Mouse (Mus musculus): ENCODE results near the gene Cbfa2t2. TPM values are rescaled to one million over a fixed set of nuclear protein-coding genes. Genes with fewer than 3 reads are reported as not detected.

Gene Cbfa2t2
- total RNA-seq, 2 experiments from 2014 or later: 12.8 to 15.9 TPM

DNA sequence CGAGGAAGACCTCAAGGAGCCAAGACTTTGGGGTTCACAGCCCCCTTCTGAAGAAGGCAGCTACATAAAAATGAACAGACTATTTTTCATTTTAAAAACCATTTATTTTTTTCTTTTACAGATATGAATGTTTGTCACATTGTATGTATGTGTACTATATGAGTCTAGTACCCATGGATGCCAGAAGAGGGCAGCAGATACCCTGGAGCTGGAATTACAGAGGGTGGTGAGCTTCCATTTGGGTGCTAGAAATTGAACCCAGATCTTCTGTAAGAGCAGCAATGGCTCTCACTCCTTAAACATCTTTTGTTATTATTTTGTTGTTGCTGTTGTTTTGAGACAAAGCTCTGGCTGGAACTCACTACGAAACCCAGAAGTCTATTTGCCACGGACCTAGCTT lies 10.8 kb upstream of the Cbfa2t2 start:
- DNase-seq: no peak

DNA sequence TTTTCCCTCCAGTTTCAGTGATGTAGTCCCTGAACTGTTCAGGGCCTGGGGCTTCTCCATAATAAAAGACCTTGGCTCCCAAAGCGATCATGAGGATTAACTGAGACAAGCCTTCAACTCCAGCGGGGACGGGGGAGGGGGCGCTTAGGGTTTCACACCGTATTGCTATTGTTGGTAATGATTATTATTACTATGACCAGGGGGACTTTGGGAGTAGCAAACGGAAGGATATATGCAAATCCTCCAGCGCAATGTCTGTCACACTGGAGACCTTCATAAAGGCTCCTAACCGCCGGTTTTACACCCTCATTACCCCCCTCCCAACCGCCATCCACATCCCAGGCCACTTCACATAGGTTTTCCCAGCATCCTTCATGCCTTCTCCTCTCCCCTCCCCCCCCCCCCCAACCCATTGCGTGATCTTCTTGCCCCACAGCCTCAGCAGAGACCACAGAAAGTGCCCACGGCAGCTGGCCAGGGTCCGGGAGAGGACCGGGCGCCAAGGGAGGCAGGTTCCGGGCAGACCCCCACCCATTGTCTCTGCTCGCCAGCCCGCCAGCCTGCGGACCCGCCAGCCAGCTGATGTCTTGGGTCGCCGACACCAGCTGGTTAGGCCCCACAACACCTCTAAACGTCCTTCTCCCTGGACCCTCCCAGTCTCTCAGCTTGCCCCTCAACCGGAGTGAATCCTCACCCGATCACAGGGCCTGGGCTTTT lies 9.9 kb upstream of the Cbfa2t2 start:
- DNase-seq: no peak

DNA sequence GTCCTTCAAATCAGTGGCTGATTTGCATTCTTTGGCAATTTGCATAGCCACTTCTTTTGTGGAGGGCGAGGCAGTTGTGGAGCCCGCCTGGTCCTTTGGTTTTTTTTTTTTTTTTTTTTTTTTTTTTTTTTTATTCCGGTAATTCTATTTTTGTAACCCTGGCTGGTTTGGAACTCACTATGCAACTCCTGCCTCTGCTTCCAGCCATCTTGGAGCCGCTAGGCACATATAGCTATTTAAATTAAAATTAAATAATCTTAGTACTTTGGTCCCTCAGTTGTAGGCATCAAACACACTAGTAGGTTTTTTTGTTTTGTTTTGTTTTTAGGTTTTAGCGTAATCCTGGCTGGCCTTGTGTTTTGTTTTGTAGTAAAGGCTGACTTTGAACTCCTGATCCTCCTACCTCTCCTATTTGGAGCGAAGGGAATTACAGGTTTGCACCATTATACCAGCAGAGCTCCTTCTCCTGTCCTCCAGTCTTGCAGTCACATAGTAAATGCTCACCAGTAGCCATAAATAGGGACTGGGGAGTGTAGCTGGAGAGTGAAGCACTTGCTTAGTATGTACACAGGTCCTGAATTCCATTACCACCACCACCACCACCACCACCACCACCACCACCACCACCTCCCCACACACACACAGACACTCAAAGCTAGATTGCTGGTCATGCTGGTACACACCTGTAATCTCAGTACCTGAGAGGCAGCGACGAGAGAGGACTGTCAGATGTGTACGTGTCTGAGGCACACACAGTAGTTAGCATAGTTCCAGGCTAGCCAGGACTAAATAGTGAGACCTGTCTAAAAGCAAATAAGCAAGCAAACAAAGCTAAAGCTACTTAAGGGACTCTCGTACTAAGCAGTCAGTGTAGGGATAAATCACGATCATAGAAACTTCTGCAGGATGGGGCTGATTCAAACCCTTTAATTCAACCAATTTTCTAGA lies 9.1 kb upstream of the Cbfa2t2 start:
- DNase-seq: no peak

DNA sequence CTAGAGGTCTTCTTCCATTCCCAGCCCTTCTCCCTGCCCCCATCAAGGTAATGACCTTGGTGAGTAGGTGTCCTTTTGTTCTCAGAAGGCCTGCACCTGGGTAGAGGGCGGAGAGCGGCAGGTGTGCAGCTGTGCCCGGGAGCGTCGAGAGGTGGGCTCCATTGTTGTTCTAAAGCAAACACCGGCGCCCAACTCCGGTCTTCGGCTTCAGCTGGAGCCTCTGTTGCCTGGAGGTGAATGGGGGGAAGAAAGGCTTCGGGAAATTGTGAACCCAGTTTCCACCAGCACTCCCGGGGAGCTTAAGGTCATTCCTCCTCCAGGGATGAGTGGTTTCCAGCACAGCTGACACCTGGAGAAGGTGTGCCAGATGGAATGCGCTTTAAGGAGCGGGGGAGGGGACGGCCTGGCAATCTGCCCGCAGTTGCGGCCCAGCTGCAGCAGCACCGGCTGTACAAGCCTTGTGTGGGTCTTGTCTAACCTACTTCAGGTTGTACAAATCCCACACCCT lies 8.4 kb upstream of the Cbfa2t2 start:
- no peak for DNase-seq

DNA sequence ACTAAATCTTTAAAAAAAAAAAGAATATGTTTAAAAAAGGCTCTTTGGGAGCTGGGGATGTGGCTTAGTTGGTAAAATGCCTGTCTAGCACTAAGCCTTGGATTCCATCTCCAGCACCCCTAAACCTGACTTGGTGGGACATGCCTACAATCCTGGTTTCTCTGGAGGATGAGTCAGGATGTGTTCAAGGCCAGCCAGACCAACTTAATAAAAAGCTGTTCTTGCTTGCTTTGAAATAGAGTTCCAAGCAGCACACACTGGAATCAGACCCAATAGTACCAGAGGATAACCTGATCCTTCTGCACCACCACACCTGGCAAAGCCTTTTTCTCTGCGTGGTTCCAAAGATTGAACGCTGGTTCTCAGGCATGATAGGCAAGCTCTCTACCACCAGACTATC lies 5.7 kb upstream of the Cbfa2t2 start:
- no peak for DNase-seq

DNA sequence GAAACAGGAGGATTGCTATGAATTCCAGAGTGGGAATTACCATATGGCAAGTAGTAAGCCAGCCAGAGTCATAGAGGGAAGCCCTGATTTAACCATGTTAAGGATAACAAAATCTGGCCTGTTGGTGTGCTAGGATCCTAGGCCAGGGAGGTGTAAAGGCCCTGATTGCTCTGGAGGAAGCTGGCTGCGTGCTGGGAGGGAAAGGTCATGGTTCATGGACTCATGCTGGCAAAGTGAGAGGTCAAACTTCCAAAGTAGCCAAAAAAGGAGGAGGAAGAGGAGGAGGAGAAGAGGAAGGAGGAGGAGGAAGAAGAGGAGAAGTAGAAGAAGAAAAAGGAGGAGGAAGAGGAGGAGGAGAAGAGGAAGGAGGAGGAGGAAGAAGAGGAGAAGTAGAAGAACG lies 3.6 kb upstream of the Cbfa2t2 start:
- DNase-seq: no peak

DNA sequence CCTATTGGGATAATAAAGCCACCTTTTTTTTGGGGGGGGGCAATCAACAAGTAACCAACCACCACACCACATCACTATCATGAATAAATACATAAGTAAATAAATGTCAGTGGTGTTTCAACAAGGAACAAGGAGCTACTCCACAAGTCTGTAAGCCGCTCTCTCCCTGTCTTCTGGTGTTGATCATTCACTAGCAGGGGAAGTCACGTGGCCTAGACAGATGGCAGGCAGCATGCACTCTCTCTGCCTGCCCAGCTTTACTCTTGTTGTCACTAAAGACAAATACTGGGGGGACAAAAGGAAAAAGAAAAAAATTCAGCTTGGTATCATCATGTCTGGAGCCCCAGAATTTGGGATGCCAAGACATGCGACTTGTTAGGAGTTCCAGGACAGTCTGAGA lies 2.9 kb upstream of the Cbfa2t2 start:
- no peak for DNase-seq

DNA sequence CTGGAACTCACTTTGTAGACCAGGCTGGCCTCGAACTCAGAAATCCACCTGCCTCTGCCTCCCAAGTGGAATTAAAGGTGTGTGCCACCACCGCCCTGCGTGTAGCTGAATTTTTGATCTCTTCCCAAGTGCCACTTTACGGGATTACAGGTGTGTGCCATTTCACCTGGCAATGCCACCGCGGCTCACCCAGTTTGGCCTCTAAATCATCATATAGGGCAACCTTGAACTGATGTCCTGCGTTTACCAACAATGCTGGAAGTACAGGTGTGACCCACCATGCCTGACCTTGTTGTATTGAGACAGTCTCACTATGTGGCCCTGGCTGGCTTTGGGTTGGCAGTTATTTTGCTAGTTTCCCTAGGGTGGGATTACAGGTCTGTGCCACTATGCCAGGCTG lies 1.6 kb upstream of the Cbfa2t2 start:
- DNase-seq: no peak

DNA sequence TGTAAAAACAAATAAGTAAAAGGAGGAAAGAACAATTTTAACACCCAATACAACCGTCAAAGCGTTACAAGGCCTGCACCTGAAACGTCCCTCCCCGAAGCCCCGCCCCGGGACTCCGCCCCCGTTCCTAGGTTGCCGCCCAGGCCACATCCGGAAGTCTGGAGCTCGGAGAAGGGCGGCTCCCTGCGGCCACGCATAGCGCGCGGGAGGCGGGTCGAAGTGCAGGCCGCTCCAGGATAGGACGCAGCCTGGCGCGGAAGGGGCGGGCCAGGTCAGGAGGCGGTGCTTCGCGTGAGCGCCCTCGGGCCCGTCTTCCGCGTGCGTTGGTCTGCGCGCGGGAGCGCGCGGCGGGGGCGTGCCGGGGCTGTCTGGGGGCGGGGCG lies 214 bp upstream of the Cbfa2t2 start:
- DNase-seq: peak; percentile 98 to 99

DNA sequence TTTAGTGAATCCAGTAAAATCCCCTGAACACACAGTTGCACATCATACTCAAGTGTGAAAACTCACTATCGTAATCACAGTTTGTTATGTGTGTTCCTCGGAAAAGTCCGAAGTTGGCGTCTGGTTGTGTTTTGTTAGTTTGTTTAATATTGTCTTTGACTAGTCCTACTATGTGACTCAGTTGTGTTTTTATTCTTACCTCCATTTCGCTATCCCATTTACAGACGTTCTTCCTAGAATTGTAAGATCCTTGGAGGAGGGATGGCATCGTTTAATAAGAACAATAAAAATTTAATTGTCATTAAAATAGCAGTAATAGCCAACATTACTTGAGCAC lies 878 bp downstream of the Cbfa2t2 start:
- DNase-seq: no peak

DNA sequence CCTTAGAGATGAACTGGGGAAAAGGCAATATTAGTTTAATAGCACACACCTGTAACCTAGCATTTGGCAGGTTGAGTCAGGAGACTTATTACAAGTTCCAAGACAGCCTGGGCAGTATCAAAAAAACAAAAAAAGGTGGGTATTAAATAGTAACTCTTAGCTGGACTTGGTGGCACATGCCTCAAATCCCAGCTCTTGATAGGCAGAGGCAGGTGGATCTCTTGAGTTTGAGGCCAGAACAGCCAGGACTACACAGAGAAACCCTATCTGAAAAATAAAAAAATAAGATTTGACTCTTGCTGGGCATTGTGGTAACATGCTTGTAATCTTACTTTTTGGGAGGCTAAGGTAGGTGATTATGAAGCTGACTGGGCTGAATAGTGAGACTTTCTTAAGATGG lies 4.2 kb downstream of the Cbfa2t2 start:
- no peak for DNase-seq

DNA sequence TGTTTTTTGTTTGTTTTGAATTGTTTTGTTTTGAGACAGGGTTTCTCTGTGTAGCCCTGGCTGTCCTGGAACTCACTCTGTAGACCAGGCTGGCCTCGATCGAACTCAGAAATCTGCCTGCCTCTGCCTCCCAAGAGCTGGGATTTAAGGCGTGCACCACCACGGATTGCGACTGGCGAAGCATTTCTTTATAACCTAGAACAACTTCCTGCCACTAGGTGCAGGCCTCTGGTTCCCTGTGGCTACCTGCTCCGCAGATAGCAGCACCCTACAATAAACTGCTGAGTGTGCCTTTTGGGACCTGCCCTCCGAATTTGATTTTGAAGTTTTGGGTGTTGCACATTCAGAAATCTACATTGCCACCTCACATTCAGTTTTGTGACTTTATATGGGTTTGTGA lies 11.5 kb downstream of the Cbfa2t2 start:
- no peak for DNase-seq

DNA sequence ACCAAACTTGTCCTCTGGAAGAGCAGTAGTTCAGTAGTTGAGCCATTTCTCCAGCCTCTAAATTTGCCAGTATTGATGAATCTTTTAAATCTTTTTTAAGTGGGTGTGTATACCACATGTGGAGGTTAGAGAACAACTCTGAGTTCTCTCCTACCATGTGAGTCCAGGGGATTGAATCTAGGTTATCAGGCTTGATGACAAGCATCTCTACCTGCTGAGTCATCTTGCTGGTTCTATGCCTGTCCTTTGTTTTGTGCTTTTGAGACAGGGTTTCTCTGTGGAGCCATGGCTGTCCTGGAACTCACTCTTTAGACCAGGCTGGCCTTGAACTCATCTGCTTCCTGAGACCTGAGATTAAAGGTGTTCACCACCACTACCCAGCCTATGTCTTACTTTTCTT lies 12.4 kb downstream of the Cbfa2t2 start:
- no peak for DNase-seq

DNA sequence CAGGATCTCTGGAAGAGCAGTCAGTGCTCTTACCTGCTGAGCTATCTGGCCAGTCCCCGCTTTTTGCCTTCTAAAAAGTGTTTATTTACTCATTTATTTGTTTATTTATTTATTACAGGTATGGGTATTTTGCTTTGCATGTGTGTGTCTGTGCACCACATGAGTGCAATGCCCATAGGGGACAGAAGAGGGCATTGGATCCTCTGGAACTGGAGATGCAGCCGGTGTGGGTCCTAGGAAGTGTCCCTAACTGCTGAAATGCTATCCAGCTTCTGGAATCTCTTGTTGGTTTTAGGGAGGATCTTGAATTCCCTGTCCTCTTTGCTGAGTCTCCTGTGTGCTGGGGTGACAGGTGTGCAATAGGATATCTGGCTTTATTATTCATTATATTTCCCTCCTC lies 16.7 kb downstream of the Cbfa2t2 start:
- no peak for DNase-seq

DNA sequence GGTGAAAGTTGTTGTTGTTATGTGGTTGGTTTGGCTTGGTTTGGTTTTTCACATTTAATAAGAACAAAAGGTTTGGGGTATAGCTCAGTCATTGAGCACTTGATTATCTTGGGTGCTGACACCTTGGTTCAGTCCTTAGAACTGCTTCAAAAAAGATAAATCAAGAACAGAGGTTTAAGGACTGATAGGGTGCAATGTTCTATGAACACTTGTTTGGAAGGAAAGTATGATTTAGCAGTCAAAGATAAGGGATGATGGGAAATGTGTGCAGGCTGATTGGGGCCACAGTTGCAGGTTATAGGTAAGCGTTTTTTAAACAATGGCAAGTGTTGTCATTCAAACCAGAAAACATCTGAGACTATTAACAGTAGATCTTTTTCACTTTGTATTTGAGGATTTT lies 17.8 kb downstream of the Cbfa2t2 start:
- no peak for DNase-seq

DNA sequence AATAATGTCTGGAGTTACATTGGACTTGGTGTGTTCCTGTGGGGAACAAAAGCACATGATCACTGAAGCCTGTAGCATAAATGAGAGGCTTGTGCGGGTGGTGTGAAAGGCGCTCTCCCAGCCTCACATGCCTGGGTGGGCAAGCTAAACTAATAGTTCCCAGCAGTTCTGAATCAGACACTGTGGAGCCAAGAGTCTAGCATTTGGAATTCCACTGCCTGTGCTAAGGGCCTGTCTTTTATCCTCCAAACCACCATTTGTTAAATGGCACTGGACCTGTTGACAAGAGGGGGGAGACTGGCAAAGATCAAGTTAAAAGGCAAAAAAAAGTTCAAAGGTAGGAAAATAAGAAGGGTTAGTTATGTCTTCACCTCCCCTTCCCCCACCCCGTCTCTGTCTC lies 18.3 kb downstream of the Cbfa2t2 start:
- peak in 1 of 2 experiments; percentile 22 for DNase-seq

DNA sequence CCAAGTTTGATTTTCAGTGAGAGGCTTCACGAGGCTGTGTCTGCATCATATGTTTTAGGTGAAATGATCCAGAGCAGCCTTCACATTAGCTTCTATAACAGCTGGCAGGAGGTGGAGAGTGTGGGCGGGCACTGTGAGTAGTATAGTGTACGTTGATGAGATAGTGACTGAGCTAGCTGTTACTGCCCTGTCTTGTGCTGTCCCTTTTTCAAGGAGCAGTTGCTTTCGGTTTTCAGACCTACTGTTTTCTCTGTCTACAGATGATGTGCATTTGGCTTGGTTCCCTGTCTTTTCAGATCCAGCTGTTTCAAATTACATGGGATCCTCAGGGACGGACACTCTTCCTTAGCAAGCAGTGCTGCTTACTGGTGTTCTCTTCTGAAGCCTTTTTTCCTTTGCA lies 19.5 kb downstream of the Cbfa2t2 start:
- DNase-seq: peak; percentile 68 to 79

DNA sequence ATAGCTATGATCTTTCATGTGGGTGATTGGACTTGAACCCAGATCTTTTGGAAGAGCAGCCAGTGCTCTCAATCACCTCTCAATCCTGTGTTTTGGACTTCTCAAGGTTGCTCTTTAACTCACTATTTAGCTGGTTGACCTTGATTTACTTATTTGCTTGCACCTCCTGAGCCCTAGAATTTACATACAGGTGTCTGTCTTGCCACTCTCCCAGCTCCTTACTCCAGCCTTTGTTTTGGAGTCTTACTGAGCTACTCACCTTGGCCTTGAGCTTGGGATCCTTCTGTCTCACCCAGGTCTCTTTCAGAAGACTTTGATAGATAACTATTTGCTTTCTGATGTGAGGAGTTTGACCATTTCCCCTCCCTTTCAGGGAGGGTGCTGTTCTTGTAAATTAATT lies 20.3 kb downstream of the Cbfa2t2 start:
- DNase-seq: no peak

DNA sequence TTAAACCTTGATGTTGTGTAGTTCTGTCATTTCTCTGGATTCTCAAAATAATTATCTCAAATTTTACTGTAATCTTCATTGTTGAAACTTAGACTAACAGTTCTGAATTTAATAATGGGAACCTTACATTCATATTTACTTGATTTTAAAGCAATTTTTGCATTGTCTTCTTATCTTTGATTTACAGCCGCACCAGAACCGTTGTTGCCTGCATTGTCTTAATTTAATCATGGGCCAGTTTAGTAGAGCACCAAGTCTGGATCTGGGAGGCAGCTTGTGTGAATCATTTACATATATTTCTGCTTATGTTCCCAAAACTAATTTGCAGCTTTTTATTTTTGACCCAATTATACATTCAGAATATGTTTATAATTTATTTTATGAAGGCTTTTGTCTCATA lies 23.0 kb downstream of the Cbfa2t2 start:
- no peak for DNase-seq

DNA sequence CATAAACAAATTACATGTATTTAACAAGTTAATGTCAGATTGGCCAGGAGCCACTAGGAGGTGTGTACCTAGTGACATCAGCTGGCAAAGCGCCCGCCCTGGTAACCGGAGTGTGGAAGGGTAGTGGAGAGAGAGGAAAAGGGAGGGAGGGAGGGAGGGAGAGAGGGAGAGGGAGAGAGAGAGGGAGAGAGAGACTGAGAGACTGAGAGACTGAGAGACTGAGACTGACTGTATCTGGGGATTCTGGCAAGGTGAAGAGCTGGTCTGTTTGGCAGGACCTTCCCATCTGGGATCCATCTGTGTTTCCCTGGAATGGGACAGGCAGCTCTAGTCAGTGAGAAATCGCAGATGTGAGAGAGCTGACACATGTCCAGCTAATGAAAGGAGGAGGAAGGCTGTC lies 23.6 kb downstream of the Cbfa2t2 start:
- peak; percentile 75 to 87 for DNase-seq

DNA sequence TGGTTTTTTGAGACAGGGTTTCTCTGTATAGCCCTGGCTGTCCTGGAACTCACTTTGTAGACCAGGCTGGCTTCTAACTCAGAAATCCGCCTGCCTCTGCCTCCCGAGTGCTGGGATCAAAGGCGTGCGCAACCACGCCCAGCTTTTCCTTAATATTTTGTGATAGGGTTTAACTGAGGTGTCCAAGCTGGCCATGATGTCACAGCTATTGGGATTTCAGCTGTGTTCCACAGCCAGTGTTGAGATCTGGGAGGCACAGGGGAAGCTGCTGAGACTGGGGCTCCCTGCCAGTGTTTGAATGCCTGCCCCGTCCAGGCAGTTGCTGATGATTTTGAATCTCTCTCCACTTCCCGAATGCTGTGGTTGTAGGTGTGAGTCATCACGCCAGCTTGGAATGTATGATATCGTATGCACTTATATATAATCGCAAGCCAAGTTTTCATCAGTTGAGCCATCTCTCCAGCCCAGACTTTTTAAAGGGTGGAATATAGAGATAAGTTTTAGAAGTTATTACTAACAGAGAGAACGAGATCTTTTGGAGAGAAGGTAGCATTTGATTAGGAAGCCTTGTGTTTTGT lies 27.4 kb downstream of the Cbfa2t2 start:
- peak; percentile 32 to 54 for DNase-seq

DNA sequence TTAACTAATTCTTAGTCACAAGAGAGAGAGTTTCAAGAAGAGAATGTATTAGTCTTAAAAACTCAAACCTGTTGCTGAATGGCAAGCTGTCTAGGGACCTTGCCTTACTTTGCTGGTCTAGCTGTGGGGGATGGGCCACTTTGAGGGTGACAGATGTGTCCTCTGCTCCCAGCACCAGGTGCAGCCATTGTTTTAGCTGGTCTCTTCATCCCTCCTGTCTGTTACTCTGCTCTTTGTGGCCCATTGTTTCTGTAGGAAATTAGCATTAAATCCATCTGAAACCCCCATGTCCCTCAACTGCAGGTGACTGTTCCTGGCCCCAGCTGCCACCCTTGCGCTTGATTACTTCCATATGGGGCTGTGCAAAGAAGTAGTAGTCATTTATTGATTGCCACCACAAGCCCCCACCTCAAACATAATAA lies 29.6 kb downstream of the Cbfa2t2 start:
- DNase-seq: no peak

DNA sequence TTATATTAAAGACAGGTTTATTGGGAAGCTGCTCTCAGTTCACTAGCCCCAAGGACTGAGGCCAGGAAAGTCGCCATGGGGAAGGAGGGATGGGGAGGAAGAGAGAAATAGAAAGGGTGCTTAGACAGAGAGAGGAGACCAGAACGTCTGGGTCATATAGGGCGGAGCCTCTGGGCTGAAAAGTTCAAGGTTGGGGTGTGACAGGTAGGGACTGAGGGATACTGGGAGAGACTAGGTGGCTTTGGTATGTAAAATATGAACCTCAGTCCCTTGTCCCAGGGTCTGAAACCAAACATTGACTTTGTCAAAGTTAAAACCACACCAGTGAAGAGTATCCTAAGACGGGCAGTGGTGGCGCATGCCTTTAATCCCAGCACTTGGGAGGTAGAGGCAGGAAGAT lies 30.9 kb downstream of the Cbfa2t2 start:
- no peak for DNase-seq

Measured in heart, adult 18-20 months (tissue).